Comparison of ENCODE assay signal across 9 mouse cellular contexts in genomic region chr19:35125278-35125677, GRCm38 (mm10).
DNase-seq lines count a peak whose midpoint lies in the region; ATAC-seq and TF ChIP-seq lines count a peak whose summit lies in the region.
"Had no signal": no experiment of that assay in that cellular context is flagged by ENCODE, and none has a peak within 500 bp of the region (broad histone marks: within the 10 kb centered on the region; RNA-seq: fewer than 3 reads in every experiment).

No protein-coding gene starts in this region.

- no peak for ATAC-seq in liver, postnatal 0 days
- no peak for ATAC-seq in liver, embryonic 12.5 days

- peak; percentile 50 for DNase-seq in embryo, embryonic 10 days (ENCODE audit: low spot score)
- DNase-seq in embryo, embryonic 9.5 days (ENCODE audit: extremely low spot score): no peak
- no peak for DNase-seq in liver, postnatal 0 days
- peak; percentile 65 for DNase-seq in embryo, embryonic 10.5 days (ENCODE audit: low spot score)
- DNase-seq in naive thymus-derived CD4-positive, alpha-beta T cell, adult 2 months (ENCODE audit: low read depth): peak; percentile 48
- no peak for DNase-seq in B cell, adult 2 months
- DNase-seq in left cerebral cortex, adult 8-10 months (ENCODE audit: low spot score in 2 of 2): no peak
- DNase-seq: cerebellum, adult 9-11 months had no signal

- no peak overlapping the region for H3K4me3 ChIP-seq in liver, postnatal 0 days (ENCODE audit: low read depth, low read length)
- no peak overlapping the region for H3K4me3 ChIP-seq in liver, embryonic 12.5 days

- H3K4me2 ChIP-seq in liver, postnatal 0 days (ENCODE audit: low read depth, low read length): no peak overlapping the region
- no peak overlapping the region for H3K4me2 ChIP-seq in liver, embryonic 12.5 days

- no peaks in the 10 kb centered on the region for H3K27me3 ChIP-seq in liver, postnatal 0 days (ENCODE audit: insufficient read depth, low read length)
- no peaks in the 10 kb centered on the region for H3K27me3 ChIP-seq in liver, embryonic 12.5 days (replicated peaks)

- no peaks in the 10 kb centered on the region for H3K9me3 ChIP-seq in liver, postnatal 0 days (ENCODE audit: low read length)
- H3K9me3 ChIP-seq in liver, embryonic 12.5 days (replicated peaks): no peaks in the 10 kb centered on the region

- WGBS in liver, postnatal 0 days (ENCODE audit: insufficient replicate concordance): 17% methylated on average over 4 of the region's 4 CpGs
- 14% methylated on average over 4 of the region's 4 CpGs for WGBS in liver, embryonic 12.5 days (ENCODE audit: insufficient replicate concordance)

- no peak for TF ChIP-seq EP300 in liver, postnatal 0 days (IDR thresholded peaks at IDR 0.05; ENCODE audit: low read depth)

- H3K27ac ChIP-seq in liver, postnatal 0 days (ENCODE audit: low read depth): no peak overlapping the region
- no peak overlapping the region for H3K27ac ChIP-seq in liver, embryonic 12.5 days

- H3K36me3 ChIP-seq in liver, postnatal 0 days (replicated peaks; ENCODE audit: insufficient read depth, low read length): no peaks in the 10 kb centered on the region
- no peaks in the 10 kb centered on the region for H3K36me3 ChIP-seq in liver, embryonic 12.5 days

- peak; percentile 60 for TF ChIP-seq CTCF in liver, postnatal 0 days (IDR thresholded peaks at IDR 0.05; ENCODE audit: low read depth)

- no peaks in the 10 kb centered on the region for H3K4me1 ChIP-seq in liver, postnatal 0 days (ENCODE audit: insufficient read depth)
- H3K4me1 ChIP-seq in liver, embryonic 12.5 days: no peaks in the 10 kb centered on the region

- H3K9ac ChIP-seq in liver, postnatal 0 days (replicated peaks): no peak overlapping the region
- H3K9ac ChIP-seq in liver, embryonic 12.5 days: no peak overlapping the region

Comparison
In these comparisons a context has a peak if more than half of its experiments do, and no peak if none do; other contexts are left out.
1. DNase-seq: peak in embryo, embryonic 10 days (single experiment), embryo, embryonic 10.5 days (single experiment) and naive thymus-derived CD4-positive, alpha-beta T cell, adult 2 months (single experiment); none in embryo, embryonic 9.5 days (single experiment), liver, postnatal 0 days (single experiment), B cell, adult 2 months (0 of 2) and left cerebral cortex, adult 8-10 months (0 of 2).